Mouse (Mus musculus): ENCODE data around the gene 4930555G01Rik.
"Not testable (repeated sequence)": the region's sequence is repeated elsewhere in the genome, so short reads cannot be mapped to it uniquely, and the experiment has no call there.

DNA sequence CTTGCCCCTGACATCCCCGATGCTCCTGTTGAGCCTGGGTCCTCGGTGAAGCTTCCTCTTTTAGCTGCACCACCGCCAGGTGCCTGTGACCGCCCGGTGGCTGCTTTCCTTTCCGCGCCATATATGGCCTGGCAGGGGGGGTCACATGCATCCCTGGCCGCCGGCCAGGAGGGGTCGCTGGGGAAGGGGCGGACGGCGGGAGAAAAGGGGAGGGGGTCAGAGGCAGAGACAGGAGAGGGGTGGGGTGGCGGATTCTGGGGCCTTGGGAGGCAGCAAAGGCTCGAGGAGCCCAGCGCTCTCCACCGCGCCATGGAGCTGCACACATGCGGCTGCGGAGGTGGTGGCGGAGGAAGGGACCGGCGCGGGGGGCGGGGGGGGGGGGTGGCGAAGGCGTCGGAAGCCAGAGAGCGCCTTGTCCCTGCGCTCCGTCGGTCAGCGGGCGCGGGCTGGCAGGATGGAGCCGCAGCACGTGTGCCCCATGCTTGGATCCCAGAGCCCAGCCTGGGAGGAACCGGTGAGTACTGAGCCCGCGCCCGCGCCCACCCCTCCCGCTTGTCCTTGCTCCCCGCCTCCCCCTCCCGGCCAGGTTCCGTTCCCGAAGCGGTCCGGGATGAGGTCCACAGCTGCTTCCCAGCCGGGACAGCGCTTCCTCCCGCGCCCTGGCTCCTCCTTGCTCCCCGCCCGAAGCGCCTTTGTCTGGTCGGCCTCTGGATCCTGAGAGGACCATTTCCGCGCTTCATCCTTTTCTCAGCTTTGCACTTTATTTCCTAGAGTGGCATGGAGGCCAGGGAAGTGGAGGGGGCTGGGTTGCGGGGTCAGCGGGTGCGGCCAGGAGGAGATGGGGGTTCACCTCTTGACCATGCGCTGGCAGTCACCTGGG lies 20.4 kb downstream of the 4930555G01Rik start, which contains the start of gene Gm8281:
- not testable (repeated sequence) for TF ChIP-seq CTCF (IDR thresholded peaks at IDR 0.05; ENCODE audit: low read depth, low read length); EP300 (IDR thresholded peaks at IDR 0.05; ENCODE audit: insufficient read depth, low read depth, low read length); POLR2A (IDR thresholded peaks at IDR 0.05; ENCODE audit: insufficient read depth, low read length)
